Mouse (Mus musculus) olfactory bulb, adult 2 months (tissue): ENCODE measurements at regions not wholly inside any gene's neighbourhood (a gene's known extent, or its start where the extent isn't known, plus 50 kb on each side); places are given as distances from the start of the nearest gene placed in this dataset.

Experiments
- H3K27ac ChIP-seq: fragments of 200-500 bp; 2 replicates; pipeline ENCODE4 v1.5.1; 2012; ENCODE audit warnings: low read depth, low read length; ENCODE audit not compliant: insufficient read depth
- H3K4me1 ChIP-seq: fragments of 200-500 bp; 2 replicates; pipeline ENCODE4 v1.6.1; 2012; ENCODE audit warnings: low read length; ENCODE audit not compliant: control insufficient read depth, insufficient read depth
- H3K4me3 ChIP-seq: fragments of 200-500 bp; 2 replicates; pipeline ENCODE4 v1.5.1; 2012; ENCODE audit warnings: mild to moderate bottlenecking, low read depth, low read length, moderate library complexity; ENCODE audit not compliant: insufficient read depth
- CTCF ChIP-seq: fragments of 200-500 bp; IDR thresholded peaks from 2 replicates; pipeline ENCODE4 v1.5.1; 2012; ENCODE audit warnings: low read depth, mild to moderate bottlenecking, low read length, moderate library complexity; ENCODE audit not compliant: insufficient read depth
- POLR2A ChIP-seq: fragments of 200-500 bp; IDR thresholded peaks from 2 replicates; pipeline ENCODE4 v1.6.1; 2012; ENCODE audit warnings: mild to moderate bottlenecking, low read depth, low read length, moderate library complexity; ENCODE audit not compliant: insufficient read depth
- WGBS: fragments of 180-500 bp; shearing (Covaris S2); methylation state at CpG from one replicate; pipeline ENCODE4 v1.1.7; 2018; 5-methylcytosine and 5-hydroxymethylcytosine counted together

- Histone ChIP-seq H3K27ac (no peak overlapping the region), H3K4me1 (no peaks in the 10 kb centered on the region), H3K4me3 (no peak overlapping the region)
- 26% methylated on average over 5 of the region's 5 CpGs for WGBS
- TF ChIP-seq POLR2A (no peak), CTCF (no peak)
Measured at GRCm38 (mm10) chr12:92384266-92384937, 535.4 kb upstream of the Sel1l start.

DNA sequence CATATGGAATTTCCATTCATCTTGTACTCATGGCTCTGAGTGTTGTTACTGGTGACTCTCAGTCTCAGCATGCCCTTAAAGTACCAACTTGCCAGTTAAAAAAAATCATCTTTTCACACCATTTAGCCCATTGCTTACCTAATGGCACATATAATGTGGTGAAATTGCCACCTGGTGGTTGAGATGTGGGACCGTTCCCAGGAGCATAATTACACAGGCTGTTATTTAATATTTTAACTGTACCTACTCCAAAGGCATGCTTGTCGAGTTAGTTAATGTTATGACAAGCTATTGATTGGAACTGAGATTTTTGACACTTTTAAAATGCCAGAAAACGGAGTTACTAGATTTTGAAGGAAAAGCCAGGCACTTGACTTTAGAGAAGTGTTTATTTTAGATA lies 530.2 kb upstream of the Sel1l start:
- H3K27ac ChIP-seq = no peak overlapping the region
- TF ChIP-seq POLR2A (no peak), CTCF (no peak)
- H3K4me1 ChIP-seq = no peaks in the 10 kb centered on the region
- 58% methylated on average over 3 of the region's 3 CpGs for WGBS
- no peak overlapping the region for H3K4me3 ChIP-seq

DNA sequence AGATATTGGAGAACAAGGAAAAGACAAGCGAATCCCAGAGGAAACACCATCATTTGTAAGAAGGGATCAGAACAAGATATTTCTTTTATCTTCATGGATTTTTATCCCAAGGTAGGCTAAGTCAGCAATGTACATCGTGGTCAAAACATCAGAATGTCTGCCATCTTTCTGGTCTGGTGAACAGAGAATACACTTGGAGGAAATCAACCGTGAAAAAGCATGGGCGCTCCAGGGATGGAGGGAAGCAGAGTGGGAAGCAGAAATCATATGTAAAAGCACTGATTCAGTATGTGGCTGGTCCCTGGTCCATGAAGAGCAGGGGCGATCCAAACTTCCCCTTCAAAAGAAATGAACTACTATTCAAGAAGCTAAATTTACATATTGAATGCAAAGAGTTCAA lies 517.0 kb upstream of the Sel1l start:
- 85% methylated on average over 5 of the region's 5 CpGs for WGBS
- no peaks in the 10 kb centered on the region for H3K4me1 ChIP-seq
- TF ChIP-seq CTCF (no peak), POLR2A (no peak)

GRCm38 (mm10) chr12:92353386-92354257 lies 504.7 kb upstream of the Sel1l start:
- no peak overlapping the region for H3K27ac ChIP-seq
- TF ChIP-seq POLR2A = no peak
- no peak overlapping the region for H3K4me3 ChIP-seq
- H3K4me1 ChIP-seq = no peaks in the 10 kb centered on the region
- WGBS = 48% methylated on average over 4 of the region's 4 CpGs

More for the DNA sequence above, 517.0 kb upstream of the Sel1l start:
- Histone ChIP-seq H3K27ac (no peak overlapping the region), H3K4me3 (no peak overlapping the region)

DNA sequence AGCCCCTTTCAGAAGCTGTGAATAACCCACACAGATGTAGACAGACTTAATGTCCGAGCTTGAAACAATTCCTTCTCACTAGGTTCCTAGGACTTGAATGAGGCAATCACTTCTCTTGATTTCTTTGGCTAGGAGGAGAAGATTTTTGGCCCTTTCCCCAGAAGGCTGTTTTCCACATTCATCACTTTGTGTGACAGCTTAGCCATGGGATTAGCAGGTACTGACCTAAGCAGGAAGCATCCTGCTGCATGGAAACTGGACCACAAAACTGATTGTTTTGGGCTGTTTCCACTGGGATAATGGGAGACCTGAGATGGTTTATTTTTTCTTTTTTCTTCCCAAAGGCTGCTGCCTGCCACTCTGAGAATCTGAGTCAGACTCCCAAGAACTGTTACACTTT lies 469.3 kb upstream of the Sel1l start:
- H3K27ac ChIP-seq = no peak overlapping the region
- WGBS = 57% methylated on average over 1 of the region's 1 CpGs
- H3K4me1 ChIP-seq = no peaks in the 10 kb centered on the region
- H3K4me3 ChIP-seq = no peak overlapping the region
- no peak for TF ChIP-seq POLR2A
- no peak for TF ChIP-seq CTCF

GRCm38 (mm10) chr12:92317609-92318008 lies 468.7 kb upstream of the Sel1l start:
- Histone ChIP-seq H3K4me3 (no peak overlapping the region), H3K4me1 (no peaks in the 10 kb centered on the region), H3K27ac (no peak overlapping the region)
- 96% methylated on average over 3 of the region's 3 CpGs for WGBS
- TF ChIP-seq POLR2A (no peak), CTCF (no peak)

DNA sequence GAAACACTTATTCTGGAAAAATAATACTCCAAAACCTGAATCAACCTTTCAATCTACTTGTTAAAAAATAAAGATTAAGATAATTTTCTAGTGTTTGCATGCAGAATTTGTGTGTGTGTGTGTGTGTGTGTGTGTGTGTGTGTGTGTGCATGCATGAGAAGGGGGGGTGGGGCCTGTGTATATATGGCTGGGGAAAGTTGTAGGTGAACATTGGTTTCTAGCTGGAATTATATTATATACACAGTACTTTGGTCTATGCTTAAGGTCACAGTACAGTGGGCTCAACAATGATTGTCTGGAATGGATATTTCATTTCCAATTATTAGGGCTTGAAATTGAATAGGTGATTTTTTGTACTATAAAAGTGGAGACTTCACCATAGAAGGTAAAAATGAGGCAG lies 467.3 kb upstream of the Sel1l start:
- H3K4me1 ChIP-seq = no peaks in the 10 kb centered on the region
- no peak overlapping the region for H3K4me3 ChIP-seq
- no peak overlapping the region for H3K27ac ChIP-seq
- TF ChIP-seq POLR2A (no peak), CTCF (no peak)

DNA sequence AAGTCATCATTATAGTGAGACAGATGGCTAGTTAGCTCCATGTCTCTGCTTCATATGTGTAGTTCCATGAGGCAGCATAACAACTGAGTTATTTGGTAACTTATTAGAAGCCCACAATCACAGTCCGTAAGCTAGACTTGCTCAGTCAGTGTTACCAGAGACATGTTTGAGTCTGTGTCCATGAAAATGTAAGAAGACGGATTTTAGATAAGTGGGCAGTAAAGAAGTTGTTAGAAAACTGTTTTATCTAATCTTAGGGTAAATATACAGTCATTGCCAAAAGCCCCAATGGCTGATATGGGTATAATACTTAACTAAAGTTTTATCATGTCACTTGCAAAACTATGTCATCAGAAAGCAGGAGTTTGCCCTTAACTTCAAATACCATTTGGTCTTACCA lies 466.9 kb upstream of the Sel1l start:
- TF ChIP-seq POLR2A (no peak), CTCF (no peak)
- no peaks in the 10 kb centered on the region for H3K4me1 ChIP-seq
- no peak overlapping the region for H3K4me3 ChIP-seq
- no peak overlapping the region for H3K27ac ChIP-seq
- 97% methylated on average over 2 of the region's 2 CpGs for WGBS

- H3K4me1 ChIP-seq = no peaks in the 10 kb centered on the region
- no peak overlapping the region for H3K27ac ChIP-seq
- no peak overlapping the region for H3K4me3 ChIP-seq
- TF ChIP-seq POLR2A = no peak
- peak; percentile 61 for TF ChIP-seq CTCF
- 14% methylated on average over 14 of the region's 14 CpGs for WGBS
Measured at GRCm38 (mm10) chr12:92302951-92303591, 454.1 kb upstream of the Sel1l start.
